Mouse (Mus musculus): ENCODE measurements at regions not wholly inside any gene's neighbourhood (a gene's known extent, or its start where the extent isn't known, plus 50 kb on each side); places are given as distances from the start of the nearest gene placed in this dataset.

- TF ChIP-seq CTCF (IDR thresholded peaks at IDR 0.05; ENCODE audit: low read depth, low read length) (no peak), POLR2A (IDR thresholded peaks at IDR 0.05; ENCODE audit: extremely low read depth, insufficient read depth, low read length) (no peak)
These were observed 202.8 kb downstream of the Ccdc71l start for GRCm38 (mm10) chr12:32581304-32581703.

Data from liver, adult 2 months (tissue).